In the genomic region with DNA sequence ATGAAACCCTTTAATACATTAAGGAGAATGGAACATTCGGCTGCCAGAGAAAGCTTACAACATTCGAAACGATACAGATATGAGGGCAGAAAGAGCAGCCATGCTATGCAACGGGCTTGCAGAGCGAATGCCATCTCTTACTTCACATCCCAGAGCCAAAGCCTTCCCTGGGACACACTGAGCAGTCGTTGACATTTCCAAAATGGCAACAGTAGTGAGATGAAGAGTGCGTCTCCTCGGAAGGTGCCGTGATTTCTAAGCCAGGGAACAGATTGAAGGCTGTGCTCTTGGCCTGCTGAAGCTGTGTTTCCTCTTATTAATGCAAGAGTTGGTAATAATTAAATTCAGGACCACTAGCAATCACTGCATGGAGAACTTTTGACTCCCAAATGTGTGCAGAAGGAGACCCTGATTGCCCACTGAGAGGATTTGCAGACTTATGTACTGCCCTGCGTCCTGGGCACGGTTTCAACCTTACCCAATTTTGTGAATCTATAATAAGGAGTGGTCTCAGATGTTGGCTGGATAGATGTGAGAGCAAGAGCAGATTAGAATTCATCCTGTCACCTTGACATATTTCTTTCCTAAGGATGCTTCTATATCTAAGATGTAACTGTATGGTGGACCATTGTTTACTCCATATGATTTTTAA, we compare ENCODE assay signal across 33 mouse cellular contexts.
"Had no signal": no experiment of that assay in that cellular context is flagged by ENCODE, and none has a peak within 500 bp of the region (broad histone marks: within the 10 kb centered on the region; RNA-seq: fewer than 3 reads in every experiment).

No protein-coding gene starts in this region.

- ATAC-seq: liver, embryonic 12.5 days; liver, postnatal 0 days; lung, postnatal 0 days; midbrain, embryonic 13.5 days; midbrain, embryonic 15.5 days; midbrain, embryonic 16.5 days had no signal

- H3K27ac ChIP-seq: limb, embryonic 10.5 days; limb, embryonic 12.5 days; limb, embryonic 13.5 days; limb, embryonic 15.5 days; liver, embryonic 12.5 days; liver, embryonic 13.5 days; liver, embryonic 14.5 days; liver, embryonic 15.5 days; lung, embryonic 15.5 days; macrophage; midbrain, embryonic 10.5 days; midbrain, embryonic 12.5 days; midbrain, embryonic 13.5 days; midbrain, embryonic 15.5 days; neural tube, embryonic 12.5 days; neural tube, embryonic 13.5 days had no signal

- H3K27me3 ChIP-seq: limb, embryonic 12.5 days; limb, embryonic 13.5 days; limb, embryonic 15.5 days; liver, embryonic 12.5 days; liver, embryonic 13.5 days; liver, embryonic 15.5 days; lung, embryonic 15.5 days; megakaryocyte, embryonic 14.5 days; midbrain, embryonic 12.5 days; midbrain, embryonic 13.5 days; midbrain, embryonic 15.5 days; neural tube, embryonic 12.5 days; neural tube, embryonic 13.5 days had no signal

- H3K4me3 ChIP-seq: limb, embryonic 10.5 days; limb, embryonic 12.5 days; limb, embryonic 13.5 days; limb, embryonic 15.5 days; liver, embryonic 12.5 days; liver, embryonic 13.5 days; liver, embryonic 15.5 days; lung, embryonic 15.5 days; megakaryocyte, embryonic 14.5 days; midbrain, embryonic 10.5 days; midbrain, embryonic 12.5 days; midbrain, embryonic 13.5 days; midbrain, embryonic 15.5 days; myocyte; neural tube, embryonic 12.5 days; neural tube, embryonic 13.5 days had no signal

- H3K9ac ChIP-seq: limb, embryonic 12.5 days; limb, embryonic 13.5 days; limb, embryonic 15.5 days; liver, embryonic 12.5 days; liver, embryonic 13.5 days; liver, embryonic 14.5 days; liver, embryonic 15.5 days; liver, postnatal 0 days; lung, embryonic 14.5 days; lung, embryonic 15.5 days; midbrain, embryonic 12.5 days; midbrain, embryonic 13.5 days; midbrain, embryonic 15.5 days; neural tube, embryonic 12.5 days; neural tube, embryonic 13.5 days had no signal

- H3K4me1 ChIP-seq: limb, embryonic 10.5 days; limb, embryonic 12.5 days; limb, embryonic 13.5 days; limb, embryonic 15.5 days; liver, embryonic 12.5 days; liver, embryonic 13.5 days; liver, embryonic 15.5 days; lung, embryonic 15.5 days; megakaryocyte, embryonic 14.5 days; midbrain, embryonic 10.5 days; midbrain, embryonic 12.5 days; midbrain, embryonic 13.5 days; midbrain, embryonic 15.5 days; neural tube, embryonic 12.5 days; neural tube, embryonic 13.5 days had no signal

- H3K9me3 ChIP-seq: limb, embryonic 10.5 days; limb, embryonic 12.5 days; limb, embryonic 13.5 days; limb, embryonic 15.5 days; liver, embryonic 12.5 days; liver, embryonic 13.5 days; liver, embryonic 15.5 days; lung, embryonic 15.5 days; midbrain, embryonic 10.5 days; midbrain, embryonic 12.5 days; midbrain, embryonic 13.5 days; midbrain, embryonic 15.5 days; neural tube, embryonic 12.5 days; neural tube, embryonic 13.5 days had no signal

- H3K4me2 ChIP-seq: limb, embryonic 12.5 days; limb, embryonic 13.5 days; limb, embryonic 15.5 days; liver, embryonic 11.5 days; liver, embryonic 12.5 days; liver, embryonic 13.5 days; liver, embryonic 15.5 days; lung, embryonic 14.5 days; lung, embryonic 15.5 days; midbrain, embryonic 11.5 days; midbrain, embryonic 12.5 days; midbrain, embryonic 13.5 days; midbrain, embryonic 15.5 days; neural tube, embryonic 12.5 days; neural tube, embryonic 13.5 days had no signal

- DNase-seq: left cerebral cortex, postnatal 4 days; liver; liver, embryonic 13.5 days; liver, postnatal 0 days; lung, adult 18-20 months; lung, adult 2 months; lung, embryonic 14.5 days; lung, postnatal 10 days; lung, postnatal 14 days; lung, postnatal 36 days; lung, postnatal 4 days; midbrain, embryonic 14.5 days had no signal

- H3K36me3 ChIP-seq: limb, embryonic 10.5 days; limb, embryonic 12.5 days; limb, embryonic 13.5 days; limb, embryonic 15.5 days; liver, embryonic 12.5 days; liver, embryonic 13.5 days; liver, embryonic 15.5 days; lung, embryonic 15.5 days; midbrain, embryonic 10.5 days; midbrain, embryonic 12.5 days; midbrain, embryonic 13.5 days; midbrain, embryonic 15.5 days; neural tube, embryonic 12.5 days; neural tube, embryonic 13.5 days had no signal
